Mouse (Mus musculus) lung, postnatal 0 days (tissue): ENCODE data around the gene Gse1. TPM values are rescaled to one million over a fixed set of nuclear protein-coding genes. Genes with fewer than 3 reads are reported as not detected.

Experiments
- ATAC-seq: fragments of 200-750 bp; cut with Nextera tagmentation; 2 replicates; pipeline ENCODE4 v1.8.0; 2017; ENCODE audit warnings: moderate library complexity
- DNase-seq: peaks from one replicate; pipeline ENCODE4 v3.0.0-alpha.2; 2016; ENCODE audit warnings: low spot score
- H3K27ac ChIP-seq: fragments of 300-500 bp; sonication (generic); 2 replicates; pipeline ENCODE4 v1.5.1; 2014; ENCODE audit warnings: antibody characterized with exemption, mild to moderate bottlenecking, low read length, mixed read lengths
- H3K27me3 ChIP-seq: fragments of 300-500 bp; sonication (generic); replicated peaks from 2 replicates; pipeline ENCODE4 v1.6.1; 2014; ENCODE audit warnings: low read length, mixed read lengths; ENCODE audit not compliant: insufficient read depth
- H3K36me3 ChIP-seq: fragments of 300-500 bp; sonication (generic); 2 replicates; pipeline ENCODE4 v1.6.1; 2014; ENCODE audit warnings: low read length, mixed read lengths; ENCODE audit not compliant: insufficient read depth
- H3K4me1 ChIP-seq: fragments of 300-500 bp; sonication (generic); 2 replicates; pipeline ENCODE4 v1.6.1; 2014; ENCODE audit warnings: antibody characterized with exemption, low read depth, low read length, mixed read lengths; ENCODE audit not compliant: insufficient read depth
- H3K4me2 ChIP-seq: fragments of 300-500 bp; sonication (generic); replicated peaks from 2 replicates; pipeline ENCODE4 v1.6.1; 2014; ENCODE audit warnings: low read depth, mild to moderate bottlenecking, low read length, moderate library complexity, mixed read lengths
- H3K4me3 ChIP-seq: fragments of 300-500 bp; sonication (generic); 2 replicates; pipeline ENCODE4 v1.5.1; 2014; ENCODE audit warnings: low read depth, low read length
- H3K9ac ChIP-seq: fragments of 300-500 bp; sonication (generic); replicated peaks from 2 replicates; pipeline ENCODE4 v1.6.1; 2014; ENCODE audit warnings: low read depth, mild to moderate bottlenecking
- H3K9me3 ChIP-seq: fragments of 300-500 bp; sonication (generic); 2 replicates; pipeline ENCODE4 v1.6.1; 2016; ENCODE audit warnings: low read length, mixed read lengths
- CTCF ChIP-seq: IDR thresholded peaks from 2 replicates; pipeline ENCODE4 v1.5.1; 2016; ENCODE audit warnings: antibody characterized with exemption, mild to moderate bottlenecking
- EP300 ChIP-seq: IDR thresholded peaks from 2 replicates; pipeline ENCODE4 v1.6.1; 2016; ENCODE audit warnings: antibody characterized with exemption, mild to moderate bottlenecking, control low read depth
- WGBS: fragments of 180-500 bp; shearing (Covaris S2); extraction: QIAGEN DNeasy Blood & Tissue Kit; methylation state at CpG from one replicate; pipeline ENCODE4 v1.1.7; 2014; 5-methylcytosine and 5-hydroxymethylcytosine counted together
- polyA plus RNA-seq: library from polyadenylated mRNA; unstranded; fragments of >200 nt; fragmentation: Nextera tagmentation; extraction: Ambion mirVana; gene quantifications from 2 replicates; pipeline ENCODE4 v1.2.1, GENCODE M21; 2015

Gse1 gene
- polyA plus RNA-seq, 1 experiment from 2014 or later = 9.9 TPM

DNA sequence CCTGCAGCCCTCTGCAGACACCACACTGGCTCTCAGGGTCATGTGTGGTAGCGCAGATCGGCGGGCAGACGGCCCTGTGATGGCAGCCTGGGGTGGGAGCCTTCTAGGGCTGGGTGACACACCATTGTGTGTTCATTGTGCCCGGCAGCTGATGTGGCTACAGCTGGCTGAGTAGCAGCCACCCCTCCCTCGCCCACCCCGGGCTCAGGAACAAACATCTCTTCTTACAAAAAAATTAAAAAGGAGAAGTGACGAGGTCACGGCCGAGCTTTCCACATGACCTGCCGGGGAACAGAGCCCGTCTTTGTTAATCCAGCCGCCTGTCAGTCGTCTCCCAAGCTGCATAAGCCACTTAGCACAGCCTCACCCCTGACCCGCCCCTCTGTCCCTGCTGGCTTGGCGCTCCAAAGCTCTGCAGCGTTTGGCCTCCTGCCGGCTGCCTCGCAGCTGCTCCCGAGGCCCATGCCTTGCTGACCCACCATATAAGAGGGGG lies 94.7 kb downstream of the Gse1 start:
- 10% methylated on average over 20 of the region's 20 CpGs for WGBS
- Histone ChIP-seq H3K4me3 (no peak overlapping the region), H3K4me1 (0 out of 2 replicates have a peak, but pooled peaks cover 15% of the 10 kb centered on the region), H3K4me2 (0 out of 2 replicates have a peak overlapping the region, but pooled peaks have one; percentile 8), H3K27ac (no peak overlapping the region; the same call in 1 of the 2 replicates), H3K9ac (no peak overlapping the region), H3K27me3 (no peaks in the 10 kb centered on the region), H3K9me3 (no peaks in the 10 kb centered on the region), H3K36me3 (no peaks in the 10 kb centered on the region)
- TF ChIP-seq CTCF = peak; percentile 38
- TF ChIP-seq EP300 = no peak
- peak; percentile 71 for ATAC-seq
- DNase-seq = peak; percentile 90

DNA sequence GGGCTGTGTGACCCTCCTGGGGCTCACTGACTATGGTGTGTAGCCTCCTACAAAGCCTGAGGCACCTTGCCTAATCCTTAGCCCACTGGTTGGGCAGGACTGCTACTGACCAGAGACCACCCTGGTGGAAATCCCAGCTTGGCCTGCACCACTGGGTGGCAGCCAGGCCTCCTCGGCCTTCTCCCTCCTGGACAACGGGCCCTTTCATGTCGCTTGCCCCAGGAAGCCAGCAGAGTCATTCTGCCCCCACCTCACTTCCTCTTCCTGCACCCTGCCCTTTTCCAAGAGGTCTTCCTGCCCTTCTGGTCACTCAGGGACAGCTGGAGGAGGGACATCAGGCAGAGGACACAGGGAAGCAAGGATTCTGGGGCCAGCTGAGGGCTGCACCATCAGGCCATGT lies 96.3 kb downstream of the Gse1 start:
- no peaks in the 10 kb centered on the region for H3K9me3 ChIP-seq
- ATAC-seq (peak; percentile 55), DNase-seq (peak; percentile 63)
- no peaks in the 10 kb centered on the region for H3K36me3 ChIP-seq
- no peaks in the 10 kb centered on the region for H3K27me3 ChIP-seq
- H3K9ac ChIP-seq = no peak overlapping the region
- peak overlapping the region; percentile 27; the same call in 1 of the 2 replicates for H3K27ac ChIP-seq
- 12% methylated on average over 3 of the region's 3 CpGs for WGBS
- no peak overlapping the region for H3K4me2 ChIP-seq
- H3K4me1 ChIP-seq = 0 out of 2 replicates have a peak, but pooled peaks cover 15% of the 10 kb centered on the region
- no peak overlapping the region for H3K4me3 ChIP-seq
- TF ChIP-seq CTCF = no peak
- peak; percentile 67; the same call in 1 of the 2 replicates for TF ChIP-seq EP300

DNA sequence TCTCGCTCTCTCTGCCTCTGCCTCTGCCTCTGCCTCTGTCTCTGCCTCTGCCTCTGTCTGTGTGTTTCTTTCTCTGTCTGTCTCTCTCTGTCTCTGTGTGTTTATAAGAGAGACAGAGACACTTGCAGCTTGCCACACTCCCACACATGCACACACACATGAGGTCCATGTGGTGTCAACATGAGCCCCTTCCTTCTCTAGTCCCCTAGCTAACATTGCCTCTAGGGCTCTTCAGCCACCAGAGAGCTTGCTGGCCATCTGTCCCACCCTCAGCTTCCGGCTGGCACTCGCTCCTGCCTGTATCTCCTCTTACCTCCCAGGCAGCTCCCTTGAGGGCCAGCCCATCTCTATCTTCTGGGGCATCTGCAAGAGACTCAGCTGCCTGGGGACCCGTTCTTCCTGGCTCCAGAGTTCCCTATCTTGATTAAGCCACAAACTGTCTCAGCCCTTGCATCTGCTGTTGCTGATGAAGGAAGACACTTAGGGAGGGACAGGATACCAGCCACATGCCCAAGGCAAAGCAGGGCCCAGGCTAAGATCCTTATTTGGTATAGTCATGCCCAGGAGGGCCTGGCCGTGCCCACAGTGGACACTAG lies 97.0 kb downstream of the Gse1 start:
- Histone ChIP-seq H3K4me3 (no peak overlapping the region), H3K27me3 (no peaks in the 10 kb centered on the region), H3K4me2 (no peak overlapping the region), H3K4me1 (0 out of 2 replicates have a peak, but pooled peaks cover 12% of the 10 kb centered on the region), H3K9ac (no peak overlapping the region), H3K36me3 (no peaks in the 10 kb centered on the region), H3K9me3 (no peaks in the 10 kb centered on the region), H3K27ac (no peak overlapping the region)
- peak; percentile 37; the same call in 1 of the 2 replicates for TF ChIP-seq CTCF
- peak; percentile 36; the same call in 1 of the 2 replicates for TF ChIP-seq EP300
- 72% methylated on average over 5 of the region's 5 CpGs for WGBS
- DNase-seq (no peak), ATAC-seq (no peak)

DNA sequence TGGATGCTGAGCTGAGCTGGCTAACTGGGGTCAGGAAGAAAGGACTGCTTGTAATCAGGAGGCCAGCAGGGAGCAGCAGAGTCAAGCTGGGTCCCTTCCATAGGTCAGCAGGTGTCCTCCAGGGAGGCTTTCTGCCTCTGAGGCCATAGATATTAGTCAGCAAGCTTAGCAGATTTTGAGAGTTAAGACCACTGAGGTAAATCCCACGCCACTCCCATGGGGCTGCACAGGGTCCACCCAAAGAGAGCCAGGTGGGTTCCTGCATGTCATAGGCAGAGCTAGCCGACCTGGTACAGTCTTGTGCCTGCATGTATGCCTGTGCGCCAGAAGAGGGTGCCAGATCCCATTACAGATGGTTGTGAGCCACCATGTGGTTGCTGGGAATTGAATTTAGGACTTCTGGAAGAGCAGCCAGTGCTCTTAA lies 98.9 kb downstream of the Gse1 start:
- whole genome bisulfite sequencing = 81% methylated on average over 3 of the region's 3 CpGs
- Histone ChIP-seq H3K36me3 (no peaks in the 10 kb centered on the region), H3K27ac (no peak overlapping the region), H3K27me3 (no peaks in the 10 kb centered on the region), H3K4me2 (no peak overlapping the region), H3K4me1 (0 out of 2 replicates have a peak, but pooled peaks cover 12% of the 10 kb centered on the region), H3K4me3 (no peak overlapping the region), H3K9ac (no peak overlapping the region), H3K9me3 (no peaks in the 10 kb centered on the region)
- DNase-seq (peak; percentile 41), ATAC-seq (no peak)
- TF ChIP-seq CTCF (peak; percentile 61), EP300 (no peak)

DNA sequence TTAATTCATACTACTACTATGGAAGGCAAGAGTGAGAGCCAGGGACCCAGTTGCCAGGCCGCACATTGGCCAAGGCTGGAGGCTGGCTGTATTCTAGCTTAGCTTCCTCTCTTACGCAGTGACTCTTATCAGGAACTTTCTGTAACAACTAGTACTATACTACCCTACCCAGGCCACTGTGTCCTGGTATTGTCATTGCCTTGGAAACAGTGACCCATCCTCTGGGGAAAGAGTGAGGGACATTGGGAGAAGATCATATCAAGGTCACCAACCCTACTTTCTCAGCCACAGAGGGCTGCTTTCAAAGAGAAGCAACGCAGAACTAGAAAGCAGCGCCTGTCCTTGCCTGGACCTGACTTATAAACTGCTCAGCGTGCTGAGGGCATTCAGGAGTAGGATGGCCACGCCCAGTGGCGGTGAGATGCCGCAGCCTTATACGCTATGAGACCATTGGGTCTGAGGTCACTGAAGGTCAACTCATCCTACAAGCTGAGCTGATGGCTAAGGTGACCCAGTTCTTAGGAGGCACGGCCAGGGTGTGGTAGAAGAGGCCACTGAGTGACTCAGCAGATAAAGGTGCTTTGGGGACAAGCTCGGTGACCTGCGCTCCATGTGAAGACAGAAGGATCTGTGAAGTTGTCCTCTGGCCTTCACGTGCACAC lies 100.2 kb downstream of the Gse1 start:
- Histone ChIP-seq H3K4me3 (no peak overlapping the region), H3K27ac (no peak overlapping the region), H3K27me3 (no peaks in the 10 kb centered on the region), H3K9me3 (no peaks in the 10 kb centered on the region), H3K9ac (no peak overlapping the region), H3K4me2 (no peak overlapping the region), H3K36me3 (no peaks in the 10 kb centered on the region), H3K4me1 (0 out of 2 replicates have a peak, but pooled peaks cover 7% of the 10 kb centered on the region)
- ATAC-seq = no peak
- WGBS = 91% methylated on average over 13 of the region's 13 CpGs
- TF ChIP-seq EP300 = no peak
- no peak for TF ChIP-seq CTCF
- DNase-seq = no peak

DNA sequence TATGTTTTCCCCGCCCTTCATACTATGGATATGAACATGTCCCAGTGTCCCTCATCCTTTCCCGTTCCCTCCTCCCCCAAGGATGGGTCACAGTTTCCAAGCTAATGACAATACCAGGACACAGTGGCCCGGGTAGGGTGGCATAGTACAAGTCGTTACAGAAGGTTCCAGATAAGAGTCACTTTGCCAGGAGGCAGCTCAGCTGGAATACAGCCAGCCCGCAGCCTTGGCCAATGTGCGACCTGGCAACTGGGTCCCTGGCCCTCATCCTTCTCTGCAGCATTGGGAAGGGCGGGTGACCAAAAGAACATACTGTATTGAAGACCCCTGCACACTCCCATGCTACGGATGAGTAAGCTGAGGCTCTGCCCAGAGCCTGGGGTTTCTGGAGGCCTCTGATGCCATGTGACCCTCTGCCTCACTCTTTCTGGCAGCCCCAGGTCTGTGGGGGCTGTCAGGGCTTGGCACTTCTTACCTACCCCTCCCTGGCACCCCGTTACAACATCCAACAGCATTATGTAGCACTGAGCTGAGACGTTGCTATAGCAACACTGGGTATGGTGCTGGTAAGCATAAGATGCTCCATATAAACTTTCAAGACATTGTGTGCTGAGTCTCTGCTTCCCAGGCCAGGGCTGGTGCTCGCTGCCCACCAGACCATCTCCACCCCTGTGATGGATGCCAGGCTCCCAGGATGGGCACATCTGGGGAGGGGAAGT lies 100.9 kb downstream of the Gse1 start:
- no peak overlapping the region for H3K4me3 ChIP-seq

More for the DNA sequence above, 100.9 kb downstream of the Gse1 start:
- ATAC-seq = no peak
- Histone ChIP-seq H3K9me3 (no peaks in the 10 kb centered on the region), H3K9ac (no peak overlapping the region), H3K4me1 (0 out of 2 replicates have a peak, but pooled peaks cover 5% of the 10 kb centered on the region), H3K27me3 (no peaks in the 10 kb centered on the region), H3K27ac (no peak overlapping the region), H3K36me3 (no peaks in the 10 kb centered on the region), H3K4me2 (no peak overlapping the region)
- DNase-seq = no peak
- WGBS = 81% methylated on average over 11 of the region's 11 CpGs
- TF ChIP-seq CTCF (no peak), EP300 (no peak)
